Mouse (Mus musculus) hindbrain, embryonic 10.5 days (tissue): Measurements from ENCODE around the gene Speg. TPM values are rescaled to one million over a fixed set of nuclear protein-coding genes. Genes with fewer than 3 reads are reported as not detected.

ENCODE experiments used
- DNase-seq: peaks from one replicate; pipeline ENCODE4 v3.0.0-alpha.2; 2017; ENCODE audit warnings: low spot score
- H3K27ac ChIP-seq: fragments of 300-500 bp; sonication (generic); 2 replicates; pipeline ENCODE4 v1.5.1; 2016; ENCODE audit warnings: mild to moderate bottlenecking, moderate library complexity
- H3K27me3 ChIP-seq: fragments of 300-500 bp; sonication (generic); 2 replicates; pipeline ENCODE4 v1.6.1; 2016; ENCODE audit warnings: mild to moderate bottlenecking; ENCODE audit not compliant: poor library complexity, insufficient read depth, severe bottlenecking
- H3K36me3 ChIP-seq: fragments of 300-500 bp; sonication (generic); 2 replicates; pipeline ENCODE4 v1.6.1; 2016; ENCODE audit warnings: mild to moderate bottlenecking, moderate library complexity
- H3K4me1 ChIP-seq: fragments of 300-500 bp; sonication (generic); replicated peaks from 2 replicates; pipeline ENCODE4 v1.6.1; 2016; ENCODE audit warnings: mild to moderate bottlenecking
- H3K4me3 ChIP-seq: fragments of 300-500 bp; sonication (generic); 2 replicates; pipeline ENCODE4 v1.5.1; 2016; ENCODE audit warnings: mild to moderate bottlenecking, moderate library complexity
- H3K9me3 ChIP-seq: fragments of 300-500 bp; sonication (generic); 2 replicates; pipeline ENCODE4 v1.6.1; 2016; ENCODE audit warnings: mild to moderate bottlenecking, moderate library complexity
- WGBS: fragments of 180-500 bp; shearing (Covaris S2); methylation state at CpG from one replicate; pipeline ENCODE4 v1.1.7; 2016; 5-methylcytosine and 5-hydroxymethylcytosine counted together
- polyA plus RNA-seq: library from polyadenylated mRNA; unstranded; fragments of >200 nt; fragmentation: Nextera tagmentation; extraction: Ambion mirVana; gene quantifications from 2 replicates; pipeline ENCODE4 v1.2.1, GENCODE M21; 2016

The Speg gene
- polyA plus RNA-seq, 1 experiment from 2014 or later = 20.2 TPM

- peaks cover 9% of the 10 kb centered on the region; the same call in 1 of the 2 replicates for H3K27me3 ChIP-seq
- 86% methylated on average over 5 of the region's 5 CpGs for WGBS
- H3K36me3 ChIP-seq = no peaks in the 10 kb centered on the region
- no peak for DNase-seq
- peaks cover 41% of the 10 kb centered on the region for H3K4me1 ChIP-seq
- H3K27ac ChIP-seq = peak overlapping the region; percentile 13; the same call in 1 of the 2 replicates
- H3K4me3 ChIP-seq = no peak overlapping the region
- H3K9me3 ChIP-seq = no peaks in the 10 kb centered on the region
Measured at GRCm38 (mm10) chr1:75347279-75347678, 27.8 kb upstream of the Speg start.

GRCm38 (mm10) chr1:75349275-75349674 lies 25.8 kb upstream of the Speg start:
- no peaks in the 10 kb centered on the region for H3K36me3 ChIP-seq
- DNase-seq = no peak
- H3K4me3 ChIP-seq = no peak overlapping the region
- peaks cover 11% of the 10 kb centered on the region; the same call in 1 of the 2 replicates for H3K27me3 ChIP-seq
- H3K27ac ChIP-seq = 0 out of 2 replicates have a peak overlapping the region, but pooled peaks have one; percentile 5
- H3K4me1 ChIP-seq = peaks cover 31% of the 10 kb centered on the region
- no peaks in the 10 kb centered on the region for H3K9me3 ChIP-seq
- WGBS = 45% methylated on average over 5 of the region's 5 CpGs

- Histone ChIP-seq H3K4me3 (no peak overlapping the region), H3K27me3 (peaks cover 51% of the 10 kb centered on the region), H3K36me3 (no peaks in the 10 kb centered on the region), H3K4me1 (peaks cover 27% of the 10 kb centered on the region), H3K9me3 (no peaks in the 10 kb centered on the region), H3K27ac (no peak overlapping the region)
- DNase-seq = no peak
- WGBS = 85% methylated on average over 7 of the region's 7 CpGs
Measured at GRCm38 (mm10) chr1:75357261-75357660, 17.8 kb upstream of the Speg start.

GRCm38 (mm10) chr1:75358009-75358408 lies 17.1 kb upstream of the Speg start:
- WGBS = 89% methylated on average over 4 of the region's 4 CpGs

GRCm38 (mm10) chr1:75359346-75359745 lies 15.8 kb upstream of the Speg start:
- peaks cover 65% of the 10 kb centered on the region for H3K27me3 ChIP-seq

More at GRCm38 (mm10) chr1:75358009-75358408, 17.1 kb upstream of the Speg start:
- peaks cover 58% of the 10 kb centered on the region for H3K27me3 ChIP-seq
- H3K27ac ChIP-seq = no peak overlapping the region
- H3K4me3 ChIP-seq = no peak overlapping the region
- H3K36me3 ChIP-seq = no peaks in the 10 kb centered on the region
- peaks cover 27% of the 10 kb centered on the region for H3K4me1 ChIP-seq
- no peak for DNase-seq
- H3K9me3 ChIP-seq = no peaks in the 10 kb centered on the region

GRCm38 (mm10) chr1:75360112-75361031 lies 14.7 kb upstream of the Speg start, which contains the start of gene Des:
Des (plus strand) TSS chr1:75360329.
- Histone ChIP-seq H3K27ac (peak within 1 kb of the TSS; percentile 56), H3K36me3 (no peaks in the 10 kb centered on the region), H3K4me3 (peak within 1 kb of the TSS; percentile 49), H3K27me3 (peaks cover 74% of the 10 kb centered on the region), H3K9me3 (no peaks in the 10 kb centered on the region), H3K4me1 (peaks cover 27% of the 10 kb centered on the region)
- 2% methylated on average over 80 of the region's 80 CpGs for WGBS
- DNase-seq = peak; percentile 44

More at GRCm38 (mm10) chr1:75359346-75359745, 15.8 kb upstream of the Speg start:
- no peak overlapping the region for H3K4me3 ChIP-seq
- peaks cover 27% of the 10 kb centered on the region for H3K4me1 ChIP-seq
- no peaks in the 10 kb centered on the region for H3K36me3 ChIP-seq
- no peaks in the 10 kb centered on the region for H3K9me3 ChIP-seq
- no peak for DNase-seq
- H3K27ac ChIP-seq = no peak overlapping the region
- WGBS = 71% methylated on average over 13 of the region's 13 CpGs

GRCm38 (mm10) chr1:75361123-75361522 lies 14.0 kb upstream of the Speg start:
- no peak for DNase-seq
- peak overlapping the region; percentile 49 for H3K4me3 ChIP-seq
- H3K9me3 ChIP-seq = no peaks in the 10 kb centered on the region
- H3K27ac ChIP-seq = no peak overlapping the region
- H3K36me3 ChIP-seq = no peaks in the 10 kb centered on the region
- WGBS = 43% methylated on average over 4 of the region's 4 CpGs
- H3K27me3 ChIP-seq = peaks cover 75% of the 10 kb centered on the region
- peaks cover 27% of the 10 kb centered on the region for H3K4me1 ChIP-seq

GRCm38 (mm10) chr1:75361750-75362149 lies 13.3 kb upstream of the Speg start:
- 46% methylated on average over 4 of the region's 4 CpGs for WGBS
- no peaks in the 10 kb centered on the region for H3K36me3 ChIP-seq
- no peak overlapping the region for H3K4me3 ChIP-seq
- no peak for DNase-seq
- peaks cover 79% of the 10 kb centered on the region for H3K27me3 ChIP-seq
- H3K9me3 ChIP-seq = no peaks in the 10 kb centered on the region
- peaks cover 27% of the 10 kb centered on the region for H3K4me1 ChIP-seq
- no peak overlapping the region for H3K27ac ChIP-seq

- peaks cover 32% of the 10 kb centered on the region for H3K4me1 ChIP-seq
- H3K4me3 ChIP-seq = no peak overlapping the region
- no peak overlapping the region for H3K27ac ChIP-seq
- H3K36me3 ChIP-seq = no peaks in the 10 kb centered on the region
- no peak for DNase-seq
- H3K9me3 ChIP-seq = no peaks in the 10 kb centered on the region
- 82% methylated on average over 3 of the region's 3 CpGs for WGBS
- H3K27me3 ChIP-seq = peaks cover 68% of the 10 kb centered on the region
Measured at GRCm38 (mm10) chr1:75363868-75364267, 11.2 kb upstream of the Speg start.

- H3K27me3 ChIP-seq = peaks cover 62% of the 10 kb centered on the region
- peaks cover 32% of the 10 kb centered on the region for H3K4me1 ChIP-seq
Measured at GRCm38 (mm10) chr1:75365510-75366137, 9.5 kb upstream of the Speg start.

GRCm38 (mm10) chr1:75369360-75369983 lies 5.6 kb upstream of the Speg start:
- Histone ChIP-seq H3K9me3 (no peaks in the 10 kb centered on the region), H3K27ac (no peak overlapping the region), H3K4me3 (no peak overlapping the region), H3K4me1 (peaks cover 37% of the 10 kb centered on the region), H3K27me3 (peaks cover 35% of the 10 kb centered on the region), H3K36me3 (no peaks in the 10 kb centered on the region)
- 46% methylated on average over 25 of the region's 25 CpGs for WGBS
- DNase-seq = no peak

More at GRCm38 (mm10) chr1:75365510-75366137, 9.5 kb upstream of the Speg start:
- Histone ChIP-seq H3K27ac (no peak overlapping the region), H3K4me3 (no peak overlapping the region), H3K9me3 (no peaks in the 10 kb centered on the region), H3K36me3 (no peaks in the 10 kb centered on the region)
- DNase-seq = no peak
- WGBS = 90% methylated on average over 14 of the region's 14 CpGs

- H3K4me1 ChIP-seq = peaks cover 43% of the 10 kb centered on the region
- H3K27ac ChIP-seq = peak overlapping the region; percentile 9; the same call in 1 of the 2 replicates
- H3K27me3 ChIP-seq = peaks cover 36% of the 10 kb centered on the region
- 46% methylated on average over 13 of the region's 13 CpGs for WGBS
- no peaks in the 10 kb centered on the region for H3K9me3 ChIP-seq
- H3K36me3 ChIP-seq = no peaks in the 10 kb centered on the region
- peak; percentile 57 for DNase-seq
- no peak overlapping the region for H3K4me3 ChIP-seq
Measured at GRCm38 (mm10) chr1:75369984-75370660, 5.0 kb upstream of the Speg start.
